Mouse (Mus musculus): Measurements from ENCODE around the gene Tead4.

DNA sequence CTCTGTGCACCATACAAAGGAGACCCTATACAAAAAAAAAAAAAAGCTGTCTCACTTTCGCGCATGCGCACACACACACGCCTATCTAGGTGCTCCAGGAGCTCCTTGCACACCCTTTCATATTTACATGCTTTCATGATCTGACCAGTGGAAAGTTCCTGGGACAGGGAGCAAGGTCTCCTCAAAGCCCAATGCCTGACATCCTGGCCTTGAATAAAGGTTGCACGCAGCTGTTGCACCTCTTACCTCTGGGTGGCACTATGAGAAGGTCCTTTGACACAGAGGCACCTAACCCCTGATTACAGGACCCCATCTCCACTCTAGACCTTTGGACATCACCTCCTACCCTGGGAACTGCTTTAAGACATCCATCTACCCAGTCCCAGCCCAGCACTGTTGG is 121.4 kb downstream of the Tead4 start:
- TF ChIP-seq CTCF (IDR thresholded peaks at IDR 0.05; ENCODE audit: control insufficient read depth, insufficient read depth, insufficient read length), result no peak
- no peak for TF ChIP-seq MAX (IDR thresholded peaks at IDR 0.05)
- no peak for TF ChIP-seq USF1 (IDR thresholded peaks at IDR 0.05; ENCODE audit: low read depth)
- TF ChIP-seq MYOD1 (IDR thresholded peaks at IDR 0.05; ENCODE audit: control insufficient read depth, insufficient read length, low read depth), result no peak
- no peak for TF ChIP-seq CEBPB (IDR thresholded peaks at IDR 0.05; ENCODE audit: low read depth)
- TF ChIP-seq MYOG (IDR thresholded peaks at IDR 0.05; ENCODE audit: control insufficient read depth, extremely low read depth, insufficient read length), result no peak

Measured in C2C12 (cell line).